In genomic region chr11:117996066-117996465, GRCm38 (mm10) we compare ENCODE assay signal across 18 mouse cellular contexts. TPM values are rescaled to one million over a fixed set of nuclear protein-coding genes. Genes with fewer than 3 reads are reported as not detected.
A peak's percentile ranks its signal among the peaks of the same experiment; 100 is the strongest.
DNase-seq lines count a peak whose midpoint lies in the region; ATAC-seq and TF ChIP-seq lines count a peak whose summit lies in the region.
"Had no signal": no experiment of that assay in that cellular context is flagged by ENCODE, and none has a peak within 500 bp of the region (broad histone marks: within the 10 kb centered on the region; RNA-seq: fewer than 3 reads in every experiment).

No protein-coding gene starts in this region.

- H3K4me2 ChIP-seq in embryonic facial prominence, embryonic 13.5 days, result no peak overlapping the region
- H3K4me2 ChIP-seq in kidney, postnatal 0 days (ENCODE audit: low read length), result no peak overlapping the region
- H3K4me2 ChIP-seq in embryonic facial prominence, embryonic 15.5 days (replicated peaks), result no peak overlapping the region
- H3K4me2 ChIP-seq: forebrain, embryonic 12.5 days; heart, embryonic 15.5 days; liver, embryonic 12.5 days had no signal

- peaks cover 47% of the 10 kb centered on the region for H3K4me1 ChIP-seq in embryonic facial prominence, embryonic 13.5 days
- peaks cover 67% of the 10 kb centered on the region for H3K4me1 ChIP-seq in embryonic facial prominence, embryonic 10.5 days
- H3K4me1 ChIP-seq in kidney, postnatal 0 days (replicated peaks; ENCODE audit: insufficient read depth, low read length), result peaks cover 36% of the 10 kb centered on the region; the same call in 1 of the 2 replicates
- peaks cover 43% of the 10 kb centered on the region for H3K4me1 ChIP-seq in embryonic facial prominence, embryonic 15.5 days
- H3K4me1 ChIP-seq in cerebellum, adult 2 months (ENCODE audit: control insufficient read depth, insufficient read depth, low read length), result peaks cover 41% of the 10 kb centered on the region

- H3K36me3 ChIP-seq in embryonic facial prominence, embryonic 13.5 days, result peaks cover 27% of the 10 kb centered on the region
- H3K36me3 ChIP-seq in embryonic facial prominence, embryonic 10.5 days (replicated peaks), result peaks cover 36% of the 10 kb centered on the region
- peaks cover 7% of the 10 kb centered on the region for H3K36me3 ChIP-seq in kidney, postnatal 0 days (ENCODE audit: insufficient read depth, low read length)
- H3K36me3 ChIP-seq in embryonic facial prominence, embryonic 15.5 days, result peaks cover 18% of the 10 kb centered on the region

- no peak for DNase-seq in embryonic facial prominence, embryonic 10.5 days (ENCODE audit: low spot score)
- no peak for DNase-seq in kidney, postnatal 0 days (ENCODE audit: low spot score)
- no peak for DNase-seq in kidney, postnatal 10 days
- DNase-seq in 3T3-L1 (ENCODE audit: low read depth, low spot score), result peak; percentile 38
- no peak for DNase-seq in cerebellum, adult 2 months
- DNase-seq: cerebellum, adult 9-10 months; gastrocnemius, postnatal 14 days; lung, postnatal 14 days; spleen, adult 18-20 months had no signal

- no peaks in the 10 kb centered on the region for H3K27me3 ChIP-seq in embryonic facial prominence, embryonic 13.5 days
- no peaks in the 10 kb centered on the region for H3K27me3 ChIP-seq in embryonic facial prominence, embryonic 10.5 days (replicated peaks; ENCODE audit: low read depth, poor library complexity, severe bottlenecking)
- H3K27me3 ChIP-seq in kidney, postnatal 0 days (ENCODE audit: insufficient read depth, low read length), result no peaks in the 10 kb centered on the region
- no peaks in the 10 kb centered on the region for H3K27me3 ChIP-seq in embryonic facial prominence, embryonic 15.5 days
- no peaks in the 10 kb centered on the region for H3K27me3 ChIP-seq in cerebellum, adult 2 months (ENCODE audit: control insufficient read depth, insufficient read depth, low read length)
- H3K27me3 ChIP-seq: forebrain, embryonic 12.5 days; heart, embryonic 15.5 days; liver, embryonic 12.5 days had no signal

- no peak overlapping the region for H3K4me3 ChIP-seq in embryonic facial prominence, embryonic 13.5 days
- no peak overlapping the region for H3K4me3 ChIP-seq in embryonic facial prominence, embryonic 10.5 days
- H3K4me3 ChIP-seq in kidney, postnatal 0 days (replicated peaks; ENCODE audit: low read depth, low read length), result no peak overlapping the region
- H3K4me3 ChIP-seq in embryonic facial prominence, embryonic 15.5 days (replicated peaks), result no peak overlapping the region
- H3K4me3 ChIP-seq in cerebellum, adult 2 months (replicated peaks; ENCODE audit: insufficient read depth, low read depth, low read length), result no peak overlapping the region
- H3K4me3 ChIP-seq: forebrain, embryonic 12.5 days; heart, embryonic 15.5 days; left cerebral cortex, adult 2 months; liver, embryonic 12.5 days had no signal

- H3K9ac ChIP-seq in embryonic facial prominence, embryonic 13.5 days, result peak overlapping the region; percentile 32; the same call in 1 of the 2 replicates
- no peak overlapping the region for H3K9ac ChIP-seq in kidney, postnatal 0 days (ENCODE audit: low read depth, low read length)
- H3K9ac ChIP-seq in embryonic facial prominence, embryonic 15.5 days, result no peak overlapping the region
- H3K9ac ChIP-seq: forebrain, embryonic 12.5 days; heart, embryonic 15.5 days; liver, embryonic 12.5 days had no signal

- peak overlapping the region; percentile 55 for H3K27ac ChIP-seq in embryonic facial prominence, embryonic 13.5 days
- H3K27ac ChIP-seq in embryonic facial prominence, embryonic 10.5 days (replicated peaks), result no peak overlapping the region; the same call in 1 of the 2 replicates
- H3K27ac ChIP-seq in kidney, postnatal 0 days, result peak overlapping the region; percentile 36; the same call in 1 of the 2 replicates
- peak overlapping the region; percentile 39; the same call in 1 of the 2 replicates for H3K27ac ChIP-seq in embryonic facial prominence, embryonic 15.5 days (replicated peaks)
- H3K27ac ChIP-seq in cerebellum, adult 2 months (ENCODE audit: insufficient read depth, low read length), result no peak overlapping the region
- H3K27ac ChIP-seq: forebrain, embryonic 12.5 days; left cerebral cortex, adult 2 months; liver, embryonic 12.5 days had no signal

- ATAC-seq in embryonic facial prominence, embryonic 13.5 days (ENCODE audit: insufficient number of reproducible peaks, insufficient read depth, low FRiP score, low TSS enrichment, low read depth), result no peak
- ATAC-seq in kidney, postnatal 0 days (replicated peaks; ENCODE audit: low FRiP score, low read depth), result no peak
- ATAC-seq in embryonic facial prominence, embryonic 15.5 days (ENCODE audit: insufficient number of reproducible peaks, low FRiP score, low TSS enrichment, low read depth), result no peak
- no peak for ATAC-seq in frontal cortex, adult (ENCODE audit: low TSS enrichment)
- ATAC-seq: intestine, embryonic 16.5 days; liver, embryonic 12.5 days had no signal

- no peaks in the 10 kb centered on the region for H3K9me3 ChIP-seq in embryonic facial prominence, embryonic 13.5 days
- H3K9me3 ChIP-seq in embryonic facial prominence, embryonic 10.5 days, result no peaks in the 10 kb centered on the region
- no peaks in the 10 kb centered on the region for H3K9me3 ChIP-seq in kidney, postnatal 0 days (replicated peaks; ENCODE audit: low read length)
- no peaks in the 10 kb centered on the region for H3K9me3 ChIP-seq in embryonic facial prominence, embryonic 15.5 days (replicated peaks)
- H3K9me3 ChIP-seq: forebrain, embryonic 12.5 days; G1E; heart, embryonic 15.5 days; liver, embryonic 12.5 days had no signal

- no peak for TF ChIP-seq POLR2A in cerebellum, adult 2 months (IDR thresholded peaks at IDR 0.05; ENCODE audit: borderline replicate concordance, insufficient read depth, low read length)

- 25% methylated on average over 3 of the region's 3 CpGs for WGBS in embryonic facial prominence, embryonic 13.5 days
- WGBS in embryonic facial prominence, embryonic 10.5 days, result 28% methylated on average over 3 of the region's 3 CpGs
- WGBS in kidney, postnatal 0 days, result 28% methylated on average over 3 of the region's 3 CpGs
- WGBS in embryonic facial prominence, embryonic 15.5 days, result 15% methylated on average over 3 of the region's 3 CpGs
- WGBS in cerebellum, adult 2 months, result 39% methylated on average over 3 of the region's 3 CpGs

- no peak for TF ChIP-seq CTCF in kidney, postnatal 0 days (IDR thresholded peaks at IDR 0.05; ENCODE audit: low read depth)
- TF ChIP-seq CTCF in cerebellum, adult 2 months (IDR thresholded peaks at IDR 0.05; ENCODE audit: borderline replicate concordance, insufficient read depth, low read depth, low read length), result no peak

RNA-seq across cellular contexts. Expression of gene Pgs1, which starts 10.0 kb away (rescaled TPM):
- polyA plus RNA-seq in embryonic facial prominence, embryonic 13.5 days (2015; fragmentation: Nextera tagmentation; extraction: Ambion mirVana), result 37.4 and 39.5 TPM in 2 replicates
- polyA plus RNA-seq in embryonic facial prominence, embryonic 10.5 days (2016; fragmentation: Nextera tagmentation; extraction: Ambion mirVana), result 43.5 and 44.6 TPM in 2 replicates
- 29.6 and 32.0 TPM in 2 replicates for polyA plus RNA-seq in kidney, postnatal 0 days (2015; fragmentation: Nextera tagmentation; extraction: Ambion mirVana)
- 39.9 and 41.2 TPM in 2 replicates for polyA plus RNA-seq in embryonic facial prominence, embryonic 15.5 days (2015; fragmentation: Nextera tagmentation; extraction: Ambion mirVana)
- 70.5 and 76.5 TPM in 2 replicates for polyA plus RNA-seq in cerebellum, adult 2 months (2012; rRNA removed)

RNA-seq across cellular contexts. Expression of gene Socs3, which starts 26.2 kb away (rescaled TPM):
- polyA plus RNA-seq in embryonic facial prominence, embryonic 13.5 days (2015; fragmentation: Nextera tagmentation; extraction: Ambion mirVana), result 12.7 and 15.0 TPM in 2 replicates
- polyA plus RNA-seq in embryonic facial prominence, embryonic 10.5 days (2016; fragmentation: Nextera tagmentation; extraction: Ambion mirVana), result 13.6 and 16.7 TPM in 2 replicates
- 11.7 and 14.4 TPM in 2 replicates for polyA plus RNA-seq in kidney, postnatal 0 days (2015; fragmentation: Nextera tagmentation; extraction: Ambion mirVana)
- 20.8 and 21.2 TPM in 2 replicates for polyA plus RNA-seq in embryonic facial prominence, embryonic 15.5 days (2015; fragmentation: Nextera tagmentation; extraction: Ambion mirVana)
- 1.6 and 2.1 TPM in 2 replicates for polyA plus RNA-seq in cerebellum, adult 2 months (2012; rRNA removed)

Comparison
In these comparisons a context has a peak if more than half of its experiments do, and no peak if none do; other contexts are left out.
1. H3K27ac ChIP-seq: peak in embryonic facial prominence, embryonic 13.5 days (single experiment), kidney, postnatal 0 days (single experiment) and embryonic facial prominence, embryonic 15.5 days (single experiment); none in embryonic facial prominence, embryonic 10.5 days (single experiment) and cerebellum, adult 2 months (single experiment).